Mouse (Mus musculus) thymus, postnatal 25 days (tissue): ENCODE measurements around the gene Prpsap1.

Experiments
- DNase-seq: peaks from one replicate; pipeline ENCODE4 v3.0.0; 2022

Gene Prpsap1

GRCm38 (mm10) chr11:116442129-116442866 lies 51.7 kb downstream of the Prpsap1 start:
- no peak for DNase-seq

- no peak for DNase-seq
Observed at GRCm38 (mm10) chr11:116440408-116441068, 53.5 kb downstream of the Prpsap1 start.

DNA sequence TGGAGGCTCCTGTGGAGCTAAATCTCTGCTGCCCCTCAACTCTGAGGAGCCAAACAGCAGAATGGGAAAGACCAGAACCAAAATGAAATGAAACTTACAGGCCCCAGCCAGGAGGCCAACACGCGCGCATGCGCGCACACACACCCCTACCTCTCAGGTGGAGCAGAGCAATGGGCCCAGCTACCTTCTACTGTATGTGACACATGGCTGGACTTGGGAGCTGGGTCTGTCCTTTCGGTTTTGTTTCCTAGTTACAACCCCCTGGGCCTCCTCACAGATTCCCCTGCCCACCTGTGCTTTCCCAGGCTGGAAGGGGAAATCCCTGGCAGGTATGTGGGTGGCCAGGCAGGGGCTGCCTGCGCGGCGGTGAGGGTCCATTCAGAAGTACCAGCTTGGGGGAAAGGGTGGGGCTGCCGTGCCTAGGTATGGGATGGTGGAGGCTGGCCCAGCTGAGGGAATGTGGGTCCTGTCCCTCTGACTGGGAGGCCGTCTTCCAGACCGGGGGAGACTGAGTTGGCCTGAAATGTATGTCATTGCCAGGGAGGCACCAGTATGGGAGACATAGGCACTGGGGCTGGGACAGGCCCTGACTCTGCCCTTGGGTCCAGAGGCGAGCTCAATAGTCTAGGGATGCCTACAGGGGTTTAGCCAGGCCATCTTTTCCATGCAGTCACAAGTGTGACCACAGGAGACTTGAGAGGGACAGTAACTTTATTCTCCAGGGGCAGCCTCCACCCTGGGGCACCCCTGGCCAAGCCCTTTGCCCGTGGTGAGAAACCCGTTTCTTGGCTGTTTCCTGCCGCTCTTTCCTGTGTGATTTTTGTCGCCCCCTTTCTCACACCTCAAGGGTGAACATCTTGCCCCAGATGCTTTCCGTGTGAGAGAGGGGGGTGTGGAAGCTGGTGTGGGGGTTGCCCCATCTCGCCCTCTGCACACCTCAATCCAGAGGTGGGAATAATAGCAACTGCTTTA lies 54.4 kb downstream of the Prpsap1 start:
- peak; percentile 61 for DNase-seq

DNA sequence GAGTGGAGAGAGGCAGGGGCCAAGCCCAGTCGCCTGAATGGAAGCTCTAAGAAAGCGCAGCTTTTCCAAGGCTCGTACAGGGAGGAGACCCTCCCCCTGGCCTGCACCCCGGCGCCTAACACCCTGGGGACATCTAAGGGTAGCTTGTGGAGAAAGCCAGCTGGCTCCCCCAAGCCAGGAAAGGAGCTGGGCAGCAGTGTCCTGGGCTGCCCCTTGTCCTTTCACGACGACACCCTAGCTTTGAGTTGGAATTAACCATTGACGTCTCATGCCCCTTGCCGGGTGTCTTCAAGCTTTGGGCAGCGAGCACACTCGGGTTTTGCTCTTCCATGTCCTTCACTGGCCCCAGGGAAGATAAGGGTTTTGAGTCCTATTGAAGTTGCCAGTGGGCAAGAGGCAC lies 56.5 kb downstream of the Prpsap1 start:
- DNase-seq: no peak

GRCm38 (mm10) chr11:116436725-116437331 lies 57.2 kb downstream of the Prpsap1 start:
- no peak for DNase-seq

DNA sequence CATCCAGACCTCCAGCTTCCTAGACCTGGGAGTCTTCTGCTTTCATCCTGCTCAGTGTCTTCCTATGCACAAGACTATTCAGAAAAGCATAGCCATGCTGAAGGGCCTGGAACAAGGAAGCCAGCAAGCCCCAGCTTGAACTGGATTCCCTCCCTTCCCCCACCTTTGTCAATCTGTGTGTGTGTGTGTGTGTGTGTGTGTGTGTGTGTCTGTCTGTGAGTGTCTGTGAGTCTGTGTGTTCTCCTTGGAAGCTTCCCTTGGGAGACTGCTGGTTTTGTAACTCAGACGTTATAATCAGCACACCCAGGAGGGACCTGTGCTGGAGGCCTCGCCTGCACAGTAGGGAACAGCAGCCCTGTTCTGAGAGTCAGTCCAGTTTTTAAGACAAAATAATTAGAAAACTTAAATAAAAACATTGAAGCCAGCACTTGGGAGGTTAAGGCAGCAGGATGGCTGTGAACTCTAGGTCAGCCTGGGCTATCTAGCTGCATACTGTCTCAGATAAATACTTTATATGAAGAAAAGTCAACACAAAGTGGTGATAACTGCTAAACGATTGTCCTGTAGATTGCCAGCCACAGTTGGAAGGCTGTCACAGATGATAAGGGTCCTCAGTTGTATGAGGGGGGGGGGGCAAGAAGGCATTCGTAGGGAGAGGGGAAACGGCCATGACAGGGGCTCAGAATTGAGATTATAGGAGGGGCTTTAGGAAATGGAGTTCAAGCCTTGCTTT lies 57.8 kb downstream of the Prpsap1 start:
- DNase-seq: no peak

GRCm38 (mm10) chr11:116434967-116435752 lies 58.8 kb downstream of the Prpsap1 start:
- no peak for DNase-seq

- DNase-seq: peak; percentile 75
Observed at GRCm38 (mm10) chr11:116434287-116434966, 59.6 kb downstream of the Prpsap1 start.

DNA sequence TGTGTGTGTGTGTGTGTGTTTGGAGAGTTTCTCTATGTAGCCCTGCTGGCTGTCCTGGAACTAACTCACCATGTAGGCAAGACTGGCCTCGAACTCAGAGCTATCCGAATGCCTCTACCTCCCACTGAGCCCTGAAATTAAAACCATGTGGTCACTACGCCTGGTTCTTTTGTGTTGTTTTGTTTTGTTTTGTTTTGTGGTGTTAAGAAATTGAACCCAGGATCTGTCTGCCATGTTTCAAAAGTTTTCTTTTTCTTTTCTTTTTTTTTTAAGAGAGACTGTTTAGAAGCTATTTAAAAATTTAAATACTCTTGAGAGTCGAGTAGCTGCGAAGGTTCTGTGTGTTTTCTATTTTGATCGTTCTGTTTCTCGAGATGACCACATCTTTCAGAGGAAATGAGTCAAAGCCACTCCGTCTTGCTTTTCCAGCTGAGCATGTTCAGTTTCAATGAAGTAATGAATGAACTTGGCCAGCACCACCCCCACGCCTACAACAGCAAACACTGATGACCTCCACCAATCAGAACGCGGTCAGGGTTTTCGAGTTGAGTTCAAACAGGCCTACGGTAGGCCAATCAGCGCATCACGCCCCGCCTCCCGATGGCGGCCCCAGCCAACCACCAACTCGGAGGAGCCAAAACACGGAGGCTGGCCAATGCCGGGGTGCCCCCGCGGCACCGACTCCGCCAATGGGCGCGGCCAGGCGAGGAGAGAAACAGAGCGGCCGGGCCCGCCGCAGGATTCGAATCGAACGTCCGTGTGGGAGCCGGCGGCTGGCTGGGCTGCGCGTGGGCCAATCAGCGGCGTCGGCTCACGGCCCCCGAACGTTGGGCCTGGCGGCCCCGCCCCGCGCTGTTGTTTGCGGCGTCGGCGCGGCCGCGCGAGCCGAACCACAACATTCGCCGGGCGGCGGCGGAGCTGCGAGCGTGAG lies 60.4 kb downstream of the Prpsap1 start, which contains the start of gene Ubald2:
TSS of gene Ubald2 (plus strand) at position 739 of the 931 bp plus-strand sequence.
- peak; percentile 99 for DNase-seq

DNA sequence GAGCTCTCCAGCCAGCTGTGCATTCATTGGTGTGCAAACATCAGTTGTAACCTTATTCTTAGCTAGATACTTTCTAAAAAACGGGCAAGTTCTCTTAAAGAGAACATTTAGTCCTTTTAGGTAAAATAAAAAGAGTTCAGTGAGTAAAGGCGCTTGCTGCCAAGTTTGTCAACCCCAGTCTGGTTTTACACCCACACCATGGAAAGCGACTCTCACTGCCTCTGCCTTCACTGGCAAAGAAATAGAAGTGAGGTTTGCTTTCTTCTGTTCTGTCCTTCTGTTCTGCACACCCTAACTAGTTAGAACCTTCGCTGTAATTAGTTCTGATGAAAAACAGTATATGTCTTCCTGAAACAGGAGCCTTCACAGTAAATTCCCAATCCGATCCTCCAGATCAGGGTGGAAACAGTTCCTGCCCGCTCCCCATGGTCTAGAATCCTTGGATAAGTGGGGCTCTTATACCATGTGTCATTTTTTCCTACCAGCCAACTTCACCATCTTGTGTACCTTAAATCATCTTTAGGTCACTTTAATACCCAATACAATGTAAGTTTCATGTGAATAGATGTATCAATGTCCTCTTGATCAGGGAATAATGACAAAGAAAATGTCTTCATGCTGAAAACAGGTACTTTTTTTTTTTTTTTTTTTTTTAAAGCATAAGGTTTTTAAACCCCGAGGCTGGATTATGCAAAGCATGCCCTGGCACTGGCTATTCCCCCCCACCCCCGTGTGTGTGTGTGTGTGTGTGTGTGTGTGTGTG lies 61.2 kb downstream of the Prpsap1 start:
- DNase-seq: no peak

DNA sequence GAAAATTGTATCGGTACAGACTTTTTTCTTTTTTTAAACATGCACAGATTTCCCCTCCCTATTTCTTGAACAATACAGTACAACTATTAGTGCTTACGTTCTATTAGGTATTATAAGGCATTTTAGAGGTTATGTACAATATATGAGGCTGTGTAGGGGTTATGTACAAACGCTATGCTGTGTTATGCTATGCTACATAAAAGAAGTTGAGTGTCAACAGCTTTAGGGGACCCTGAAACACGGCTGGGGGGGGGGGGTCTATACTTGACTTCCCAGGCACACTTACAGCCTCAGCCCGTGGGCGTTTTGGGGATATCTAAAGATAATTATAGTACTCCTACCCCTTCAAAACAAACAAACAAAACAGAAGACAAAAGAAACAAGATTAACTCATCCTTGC lies 61.9 kb downstream of the Prpsap1 start:
- DNase-seq: no peak

- no peak for DNase-seq
Observed at GRCm38 (mm10) chr11:116431428-116432077, 62.4 kb downstream of the Prpsap1 start.

GRCm38 (mm10) chr11:116430723-116431427 lies 63.1 kb downstream of the Prpsap1 start:
- DNase-seq: no peak

- no peak for DNase-seq
Observed at GRCm38 (mm10) chr11:116429862-116430613, 64.0 kb downstream of the Prpsap1 start.

DNA sequence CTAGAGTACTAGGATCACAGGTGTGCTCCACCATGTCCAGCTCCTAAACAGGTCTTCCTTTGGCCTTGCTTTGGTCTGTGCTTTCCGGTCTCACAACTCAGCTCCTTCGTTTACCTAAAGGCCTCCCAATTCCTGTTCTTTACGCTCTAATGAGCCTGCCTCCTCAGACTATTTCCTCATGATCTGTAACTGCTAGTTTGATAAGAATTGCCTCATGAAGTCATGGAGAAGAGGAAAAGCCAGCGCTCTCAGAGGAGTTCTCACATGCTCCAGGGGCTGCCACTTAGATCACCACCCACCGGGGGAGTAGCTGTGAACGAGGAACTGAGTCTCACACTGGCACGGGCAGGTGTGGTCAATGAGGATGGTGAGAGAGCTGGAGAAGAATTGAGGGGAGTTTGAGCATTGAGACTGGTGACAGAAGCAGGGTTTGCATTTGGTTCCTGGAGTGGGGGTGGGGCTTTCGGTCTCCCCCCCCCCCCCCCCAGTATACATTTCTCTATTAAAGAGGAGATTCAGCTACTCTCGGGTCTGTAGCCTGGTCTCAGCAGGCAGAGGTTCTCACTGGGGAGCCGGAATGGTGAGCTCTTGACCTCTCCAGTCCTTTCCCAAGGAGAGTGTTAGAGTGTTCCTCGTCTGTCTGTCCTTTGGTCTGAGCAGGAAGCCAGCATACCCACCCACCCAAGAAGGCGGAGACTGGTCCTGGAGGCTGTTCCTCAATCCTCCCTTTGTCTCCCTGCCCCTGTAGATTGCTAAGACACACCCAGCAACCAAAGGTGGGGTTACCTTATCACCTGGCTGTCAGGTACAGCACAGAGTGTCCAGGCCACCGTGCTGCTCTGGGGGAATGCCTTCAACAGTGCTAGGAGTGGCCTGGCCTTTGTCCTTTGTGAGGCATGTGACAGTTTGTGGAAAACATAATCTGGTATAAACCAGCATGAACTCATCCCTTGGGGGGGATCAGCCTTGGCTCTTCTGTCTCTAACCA lies 64.8 kb downstream of the Prpsap1 start:
- DNase-seq: no peak
